ENCODE assay signal across 25 mouse cellular contexts in the genomic region with DNA sequence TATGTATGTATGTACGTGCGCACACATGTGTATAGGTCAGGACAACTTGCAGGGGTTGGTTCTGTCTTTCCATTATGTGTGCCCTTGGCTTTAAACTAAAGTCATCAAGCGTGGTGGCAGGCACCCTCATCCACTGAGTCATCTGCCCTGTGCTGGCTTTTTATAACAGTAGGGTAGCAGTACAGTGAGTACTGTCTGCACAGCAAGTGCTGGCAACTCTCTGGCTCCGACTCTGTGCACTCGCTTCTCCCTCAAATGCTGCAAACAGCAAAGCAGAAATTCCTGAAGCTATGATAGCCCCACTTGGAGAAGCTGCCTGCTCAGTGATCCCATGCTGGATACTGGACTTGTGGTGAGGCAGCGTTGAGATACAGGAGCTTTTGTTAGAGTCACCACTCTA. TPM values are rescaled to one million over a fixed set of nuclear protein-coding genes. Genes with fewer than 3 reads are reported as not detected.
DNase-seq lines count a peak whose midpoint lies in the region; ATAC-seq and TF ChIP-seq lines count a peak whose summit lies in the region.
"Had no signal": no experiment of that assay in that cellular context is flagged by ENCODE, and none has a peak within 500 bp of the region (broad histone marks: within the 10 kb centered on the region; RNA-seq: fewer than 3 reads in every experiment).

No protein-coding gene starts in this region.

- 95% methylated on average over 6 of the region's 6 CpGs for WGBS in embryonic facial prominence, embryonic 13.5 days
- 96% methylated on average over 6 of the region's 6 CpGs for WGBS in embryonic facial prominence, embryonic 10.5 days
- 66% methylated on average over 6 of the region's 6 CpGs for WGBS in olfactory bulb, adult 2 months
- WGBS in thymus, adult 2 months, result 95% methylated on average over 6 of the region's 6 CpGs

- H3K9me3 ChIP-seq in embryonic facial prominence, embryonic 13.5 days, result no peaks in the 10 kb centered on the region
- H3K9me3 ChIP-seq in embryonic facial prominence, embryonic 10.5 days, result no peaks in the 10 kb centered on the region
- H3K9me3 ChIP-seq: embryonic facial prominence, embryonic 15.5 days; G1E; hindbrain, embryonic 12.5 days; hindbrain, embryonic 15.5 days had no signal

- no peaks in the 10 kb centered on the region for H3K4me1 ChIP-seq in embryonic facial prominence, embryonic 13.5 days
- no peaks in the 10 kb centered on the region for H3K4me1 ChIP-seq in embryonic facial prominence, embryonic 10.5 days
- peaks cover 15% of the 10 kb centered on the region for H3K4me1 ChIP-seq in olfactory bulb, adult 2 months (ENCODE audit: control insufficient read depth, insufficient read depth, low read length)
- no peaks in the 10 kb centered on the region for H3K4me1 ChIP-seq in thymus, adult 2 months (replicated peaks; ENCODE audit: control insufficient read depth, insufficient read depth, low read length)
- H3K4me1 ChIP-seq: embryonic facial prominence, embryonic 15.5 days; hindbrain, embryonic 12.5 days; hindbrain, embryonic 15.5 days had no signal

- no peak for TF ChIP-seq CTCF in layer of hippocampus, adult 2 months (conservative IDR thresholded peaks at IDR 0.05)
- TF ChIP-seq CTCF in olfactory bulb, adult 2 months (IDR thresholded peaks at IDR 0.05; ENCODE audit: insufficient read depth, low read depth, low read length), result no peak
- no peak for TF ChIP-seq CTCF in thymus, adult 2 months (IDR thresholded peaks at IDR 0.05; ENCODE audit: borderline replicate concordance, control insufficient read depth, extremely low read depth, insufficient read depth, low read length, poor library complexity)

- ATAC-seq in embryonic facial prominence, embryonic 13.5 days (ENCODE audit: insufficient number of reproducible peaks, insufficient read depth, low FRiP score, low TSS enrichment, low read depth), result no peak
- ATAC-seq: forebrain, embryonic 14.5 days; forebrain, postnatal 0 days had no signal

- TF ChIP-seq POLR2A in olfactory bulb, adult 2 months (IDR thresholded peaks at IDR 0.05; ENCODE audit: insufficient read depth, low read depth, low read length), result no peak
- no peak for TF ChIP-seq POLR2A in thymus, adult 2 months (IDR thresholded peaks at IDR 0.05; ENCODE audit: control insufficient read depth, extremely low read depth, insufficient read depth, low read length, poor library complexity)

- H3K27me3 ChIP-seq in embryonic facial prominence, embryonic 13.5 days, result no peaks in the 10 kb centered on the region
- no peaks in the 10 kb centered on the region for H3K27me3 ChIP-seq in embryonic facial prominence, embryonic 10.5 days (replicated peaks; ENCODE audit: low read depth, poor library complexity, severe bottlenecking)
- H3K27me3 ChIP-seq in thymus, adult 2 months (ENCODE audit: control insufficient read depth, insufficient read depth, low read length), result no peaks in the 10 kb centered on the region
- H3K27me3 ChIP-seq: CH12.LX; embryonic facial prominence, embryonic 15.5 days; hindbrain, embryonic 12.5 days; hindbrain, embryonic 15.5 days had no signal

- H3K27ac ChIP-seq in embryonic facial prominence, embryonic 13.5 days, result no peak overlapping the region
- H3K27ac ChIP-seq in embryonic facial prominence, embryonic 10.5 days (replicated peaks), result no peak overlapping the region
- H3K27ac ChIP-seq in layer of hippocampus, adult 2 months, result peak overlapping the region; percentile 88
- peak overlapping the region; percentile 74 for H3K27ac ChIP-seq in olfactory bulb, adult 2 months (ENCODE audit: insufficient read depth, low read depth, low read length)
- H3K27ac ChIP-seq in thymus, adult 2 months (ENCODE audit: control insufficient read depth, insufficient read depth, low read length), result no peak overlapping the region
- H3K27ac ChIP-seq: embryonic facial prominence, embryonic 15.5 days; hindbrain, embryonic 12.5 days; hindbrain, embryonic 15.5 days had no signal

- no peak overlapping the region for H3K4me2 ChIP-seq in embryonic facial prominence, embryonic 13.5 days
- H3K4me2 ChIP-seq: embryonic facial prominence, embryonic 15.5 days; heart, embryonic 11.5 days; hindbrain, embryonic 12.5 days; hindbrain, embryonic 15.5 days had no signal

- H3K9ac ChIP-seq in embryonic facial prominence, embryonic 13.5 days, result peak overlapping the region; percentile 27; the same call in 1 of the 2 replicates
- H3K9ac ChIP-seq: embryonic facial prominence, embryonic 15.5 days; forebrain, postnatal 0 days; hindbrain, embryonic 12.5 days; hindbrain, embryonic 15.5 days had no signal

- H3K36me3 ChIP-seq in embryonic facial prominence, embryonic 13.5 days, result peaks cover 53% of the 10 kb centered on the region
- peaks cover 58% of the 10 kb centered on the region for H3K36me3 ChIP-seq in embryonic facial prominence, embryonic 10.5 days (replicated peaks)
- H3K36me3 ChIP-seq in thymus, adult 2 months (ENCODE audit: control insufficient read depth, insufficient read depth, low read length), result peaks cover 19% of the 10 kb centered on the region

- H3K4me3 ChIP-seq in embryonic facial prominence, embryonic 13.5 days, result no peak overlapping the region
- no peak overlapping the region for H3K4me3 ChIP-seq in embryonic facial prominence, embryonic 10.5 days
- H3K4me3 ChIP-seq in layer of hippocampus, adult 2 months, result no peak overlapping the region
- H3K4me3 ChIP-seq in olfactory bulb, adult 2 months (ENCODE audit: insufficient read depth, low read depth, low read length), result no peak overlapping the region
- no peak overlapping the region for H3K4me3 ChIP-seq in thymus, adult 2 months (ENCODE audit: control insufficient read depth, insufficient read depth, low read length)
- H3K4me3 ChIP-seq: embryonic facial prominence, embryonic 15.5 days; hindbrain, embryonic 12.5 days; hindbrain, embryonic 15.5 days had no signal

- no peak for DNase-seq in embryonic facial prominence, embryonic 10.5 days (ENCODE audit: low spot score)
- DNase-seq in layer of hippocampus, adult 2 months (ENCODE audit: low spot score in 2 of 2), result peak; percentile 37 to 59
- DNase-seq in layer of hippocampus, postnatal 14 days (ENCODE audit: low spot score in 2 of 2), result no peak
- DNase-seq in right cerebral cortex, adult 18-20 months, result peak; percentile 50
- DNase-seq in right cerebral cortex, postnatal 4 days, result no peak
- no peak for DNase-seq in thymus, adult 2 months
- DNase-seq: adrenal gland, adult 2 months; B cell, adult 2 months; cerebellum, adult 11 months; cerebellum, adult 2 months; cerebellum, adult 9-11 months; cerebellum, postnatal 25 days; embryo, embryonic 11 days; forebrain, postnatal 0 days; gastrocnemius, postnatal 14 days; heart, adult 11 months had no signal

RNA-seq across cellular contexts. Expression of a gene that starts 23.4 kb away (rescaled TPM):
- polyA plus RNA-seq in embryonic facial prominence, embryonic 13.5 days (2015; fragmentation: Nextera tagmentation; extraction: Ambion mirVana), result 13.7 and 14.4 TPM in 2 replicates
- 18.3 and 20.4 TPM in 2 replicates for polyA plus RNA-seq in embryonic facial prominence, embryonic 10.5 days (2016; fragmentation: Nextera tagmentation; extraction: Ambion mirVana)
- 10 to 100 TPM; 33.1 to 41.0 TPM for total RNA-seq in layer of hippocampus, adult 2 months (2021)
- total RNA-seq in layer of hippocampus, postnatal 14 days (2021), result 10 to 100 TPM; 21.7 to 22.1 TPM
- not detected in 2 replicates for polyA plus RNA-seq in olfactory bulb, adult 2 months (2012; ENCODE audit: insufficient read depth, insufficient read length, low replicate concordance, missing spikeins)
- polyA plus RNA-seq in thymus, adult 2 months (2012; rRNA removed), result 6.7 and 7.1 TPM in 2 replicates

RNA-seq across cellular contexts. Expression of a gene that starts 48.7 kb away (rescaled TPM):
- 1.4 and 2.7 TPM in 2 replicates for polyA plus RNA-seq in embryonic facial prominence, embryonic 13.5 days (2015; fragmentation: Nextera tagmentation; extraction: Ambion mirVana)
- 1.4 and 1.9 TPM in 2 replicates for polyA plus RNA-seq in embryonic facial prominence, embryonic 10.5 days (2016; fragmentation: Nextera tagmentation; extraction: Ambion mirVana)
- 1 to 10 TPM in 1 of 2 experiments, under 1 TPM in 1; 0.79 to 1.7 TPM for total RNA-seq in layer of hippocampus, adult 2 months (2021)
- 1 to 10 TPM; 2.0 to 2.2 TPM for total RNA-seq in layer of hippocampus, postnatal 14 days (2021)
- not detected in 2 replicates for polyA plus RNA-seq in olfactory bulb, adult 2 months (2012; ENCODE audit: insufficient read depth, insufficient read length, low replicate concordance, missing spikeins)
- polyA plus RNA-seq in thymus, adult 2 months (2012; rRNA removed), result not detected in 2 replicates
- polyA plus RNA-seq: adrenal gland, adult 2 months had no signal

Comparison
In these comparisons a context has a peak if more than half of its experiments do, and no peak if none do; other contexts are left out.
1. DNase-seq: peak in layer of hippocampus, adult 2 months (2 of 2) and right cerebral cortex, adult 18-20 months (single experiment); none in embryonic facial prominence, embryonic 10.5 days (single experiment), layer of hippocampus, postnatal 14 days (0 of 2), right cerebral cortex, postnatal 4 days (single experiment) and thymus, adult 2 months (single experiment).
2. H3K27ac ChIP-seq: peak in layer of hippocampus, adult 2 months (single experiment) and olfactory bulb, adult 2 months (single experiment); none in embryonic facial prominence, embryonic 13.5 days (single experiment), embryonic facial prominence, embryonic 10.5 days (single experiment) and thymus, adult 2 months (single experiment).